Mouse (Mus musculus) CH12.LX (cell line): ENCODE data around the gene Scarb1. TPM values are rescaled to one million over a fixed set of nuclear protein-coding genes. Genes with fewer than 3 reads are reported as not detected.

Experiments used
- DNase-seq: peaks from one replicate; pipeline ENCODE4 v3.0.0-alpha.2; 2013; ENCODE audit errors: extremely low read depth
- H3K27ac ChIP-seq: 2 replicates; pipeline ENCODE4 v1.5.1; 2012; ENCODE audit warnings: low read depth, mild to moderate bottlenecking, control low read depth, moderate library complexity; ENCODE audit not compliant: insufficient read depth
- H3K27me3 ChIP-seq: replicated peaks from 2 replicates; pipeline ENCODE3; 2012; ENCODE audit warnings: inconsistent platforms
- H3K36me3 ChIP-seq, 2 experiments: replicated peaks in 1 of 2; 2 replicates each; pipeline versions ENCODE3 to v1.6.1; 2012; ENCODE audit warnings: inconsistent platforms in 1 of 2, low read length in 1 of 2, mild to moderate bottlenecking in 1 of 2, mixed read lengths in 1 of 2, moderate library complexity in 1 of 2; ENCODE audit not compliant: control insufficient read depth in 1 of 2, insufficient read depth in 1 of 2
- H3K4me1 ChIP-seq, 2 experiments: 2 replicates each; pipeline ENCODE4 v1.6.1; 2012; ENCODE audit warnings: inconsistent platforms in 1 of 2, moderate library complexity in 1 of 2; ENCODE audit not compliant: insufficient read depth in 2 of 2, control insufficient read depth in 1 of 2
- H3K4me2 ChIP-seq: 2 replicates; pipeline ENCODE4 v1.6.1; 2012; ENCODE audit warnings: low read depth, mild to moderate bottlenecking, control low read depth; ENCODE audit not compliant: poor library complexity, insufficient read depth, severe bottlenecking
- H3K4me3 ChIP-seq, 3 experiments: fragments of 150-350 bp in 1 of 3; sonication (generic) in 1 of 3; replicated peaks in 1 of 3; 2 replicates each; pipeline versions ENCODE3 to v1.5.1; 2011 to 2012; ENCODE audit warnings: low read depth in 2 of 3, low read length in 2 of 3, mild to moderate bottlenecking in 2 of 3, moderate library complexity in 2 of 3, control low read depth in 1 of 3, improper control_type of control experiment in 1 of 3, inconsistent platforms in 1 of 3, mixed read lengths in 1 of 3; ENCODE audit not compliant: poor library complexity in 1 of 3
- H3K79me2 ChIP-seq: replicated peaks from 2 replicates; pipeline ENCODE4 v1.6.1; 2012; ENCODE audit warnings: mild to moderate bottlenecking, moderate library complexity; ENCODE audit not compliant: control insufficient read depth, poor library complexity, insufficient read depth, severe bottlenecking; ENCODE audit errors: extremely low read depth
- H3K9ac ChIP-seq: 2 replicates; pipeline ENCODE4 v1.6.1; 2012; ENCODE audit warnings: low read depth, mild to moderate bottlenecking, control low read depth, moderate library complexity; ENCODE audit not compliant: insufficient read depth
- H3K9me3 ChIP-seq: replicated peaks from 2 replicates; pipeline ENCODE3; 2012; ENCODE audit warnings: low read length, inconsistent platforms, mixed read lengths
- BHLHE40 ChIP-seq: IDR thresholded peaks from 2 replicates; pipeline ENCODE4 v1.6.1; 2011; ENCODE audit warnings: mild to moderate bottlenecking, low read depth, low read length, improper control_type of control experiment
- CHD1 ChIP-seq: IDR thresholded peaks from 2 replicates; pipeline ENCODE4 v1.6.1; 2012; ENCODE audit warnings: low read depth, low read length, improper control_type of control experiment, inconsistent platforms
- GABPA ChIP-seq: IDR thresholded peaks from 2 replicates; pipeline ENCODE4 v1.6.1; 2012; ENCODE audit warnings: low read depth, low read length, improper control_type of control experiment, inconsistent platforms; ENCODE audit not compliant: insufficient replicate concordance
- IRF4 ChIP-seq: IDR thresholded peaks from 2 replicates; pipeline ENCODE4 v1.6.1; 2014; ENCODE audit warnings: low read depth, mild to moderate bottlenecking, inconsistent platforms, low read length, improper control_type of control experiment
- JUN ChIP-seq: IDR thresholded peaks from 2 replicates; pipeline ENCODE4 v1.6.1; 2011; ENCODE audit warnings: low read depth, mild to moderate bottlenecking, low read length, improper control_type of control experiment, moderate library complexity; ENCODE audit not compliant: insufficient read depth
- JUND ChIP-seq: conservative IDR thresholded peaks from 2 replicates; pipeline ENCODE4 v1.6.1; 2011; ENCODE audit warnings: low read depth, low read length, improper control_type of control experiment
- MAFK ChIP-seq: IDR thresholded peaks from 2 replicates; pipeline ENCODE4 v1.6.1; 2011; ENCODE audit warnings: low read length, improper control_type of control experiment; ENCODE audit not compliant: insufficient replicate concordance
- MAX ChIP-seq: IDR thresholded peaks from 2 replicates; pipeline ENCODE4 v1.6.1; 2011; ENCODE audit warnings: low read length, improper control_type of control experiment
- MAZ ChIP-seq: IDR thresholded peaks from 2 replicates; pipeline ENCODE4 v1.6.1; 2012; ENCODE audit warnings: low read depth, mild to moderate bottlenecking, inconsistent platforms, low read length, improper control_type of control experiment, moderate library complexity
- MEF2A ChIP-seq: IDR thresholded peaks from 2 replicates; pipeline ENCODE4 v1.6.1; 2014; ENCODE audit warnings: low read depth, mild to moderate bottlenecking, inconsistent platforms, low read length, improper control_type of control experiment, borderline replicate concordance
- MXI1 ChIP-seq: IDR thresholded peaks from 2 replicates; pipeline ENCODE4 v1.6.1; 2011; ENCODE audit warnings: mild to moderate bottlenecking, low read depth, low read length, improper control_type of control experiment
- MYC ChIP-seq: IDR thresholded peaks from 2 replicates; pipeline ENCODE4 v1.6.1; 2011; ENCODE audit warnings: low read depth, mild to moderate bottlenecking, improper control_type of control experiment, low read length
- NELFE ChIP-seq: IDR thresholded peaks from 2 replicates; pipeline ENCODE4 v1.6.1; 2011; ENCODE audit warnings: low read depth, low read length, improper control_type of control experiment
- POLR2A ChIP-seq: IDR thresholded peaks from 2 replicates; pipeline ENCODE4 v1.6.1; 2011; ENCODE audit warnings: low read depth, mild to moderate bottlenecking, improper control_type of control experiment, low read length
- POLR2AphosphoS2 ChIP-seq: IDR thresholded peaks from 2 replicates; pipeline ENCODE4 v1.6.1; 2011; ENCODE audit warnings: low read depth, low read length, improper control_type of control experiment
- RCOR1 ChIP-seq: conservative IDR thresholded peaks from 2 replicates; pipeline ENCODE4 v1.6.1; 2012; ENCODE audit warnings: low read depth, mild to moderate bottlenecking, inconsistent platforms, low read length, improper control_type of control experiment
- SIN3A ChIP-seq: IDR thresholded peaks from 2 replicates; pipeline ENCODE4 v1.6.1; 2012; ENCODE audit warnings: low read length, improper control_type of control experiment, inconsistent platforms
- TCF12 ChIP-seq: IDR thresholded peaks from 2 replicates; pipeline ENCODE4 v1.6.1; 2014; ENCODE audit warnings: low read depth, mild to moderate bottlenecking, inconsistent platforms, low read length, improper control_type of control experiment
- UBTF ChIP-seq: IDR thresholded peaks from 2 replicates; pipeline ENCODE4 v1.6.1; 2012; ENCODE audit warnings: low read depth, mild to moderate bottlenecking, inconsistent platforms, low read length, improper control_type of control experiment, moderate library complexity
- USF1 ChIP-seq: IDR thresholded peaks from 2 replicates; pipeline ENCODE4 v1.6.1; 2014; ENCODE audit warnings: low read depth, mild to moderate bottlenecking, inconsistent platforms, low read length, improper control_type of control experiment
- USF2 ChIP-seq: conservative IDR thresholded peaks from 2 replicates; pipeline ENCODE4 v1.6.1; 2011; ENCODE audit warnings: low read depth, low read length, improper control_type of control experiment
- ZKSCAN1 ChIP-seq: IDR thresholded peaks from 2 replicates; pipeline ENCODE4 v1.6.1; 2012; ENCODE audit warnings: low read depth, inconsistent platforms, low read length, improper control_type of control experiment, borderline replicate concordance
- ZNF384 ChIP-seq: IDR thresholded peaks from 2 replicates; pipeline ENCODE4 v1.6.1; 2012; ENCODE audit warnings: low read depth, low read length, improper control_type of control experiment, inconsistent platforms
- dilution Hi-C: fragments of 300-500 bp; cut with MboI; formaldehyde crosslinking; loops from 2 replicates; pipeline ENCODE4 v1.14.3; 2020; ENCODE audit warnings: low sequenced_read_pairs; ENCODE audit not compliant: extremely low pct_unique_long_range_greater_than_20kb, extremely low pct_ligation_motif_present
- in situ Hi-C: fragments of 300-500 bp; cut with MboI; formaldehyde crosslinking; loops from 3 replicates; pipeline ENCODE4 v1.14.3; 2019; ENCODE audit warnings: low sequenced_read_pairs, low pct_ligation_motif_present, low pct_unique_long_range_greater_than_20kb, mixed read lengths
- polyA plus RNA-seq: library from polyadenylated mRNA; unstranded; fragments of >175 nt; gene quantifications from 2 replicates; pipeline ENCODE4 v1.2.1, GENCODE M21; 2012; ENCODE audit warnings: low read depth; ENCODE audit not compliant: insufficient read length
- total RNA-seq, 2 experiments: library from RNA; depleted of rRNA; stranded (reverse); fragments of 300-350 nt in 1 of 2; fragments of >200 nt in 1 of 2; gene quantifications; 2 replicates each; pipeline ENCODE4 v1.2.3; 2012 to 2014

The Scarb1 gene
- total and polyA plus RNA-seq, 3 experiments = 11.6 to 24.7 (median 20.0) TPM

- H3K79me2 ChIP-seq = no peaks in the 10 kb centered on the region
Observed at GRCm38 (mm10) chr5:125292951-125293350, 47.9 kb downstream of the Scarb1 start.

DNA sequence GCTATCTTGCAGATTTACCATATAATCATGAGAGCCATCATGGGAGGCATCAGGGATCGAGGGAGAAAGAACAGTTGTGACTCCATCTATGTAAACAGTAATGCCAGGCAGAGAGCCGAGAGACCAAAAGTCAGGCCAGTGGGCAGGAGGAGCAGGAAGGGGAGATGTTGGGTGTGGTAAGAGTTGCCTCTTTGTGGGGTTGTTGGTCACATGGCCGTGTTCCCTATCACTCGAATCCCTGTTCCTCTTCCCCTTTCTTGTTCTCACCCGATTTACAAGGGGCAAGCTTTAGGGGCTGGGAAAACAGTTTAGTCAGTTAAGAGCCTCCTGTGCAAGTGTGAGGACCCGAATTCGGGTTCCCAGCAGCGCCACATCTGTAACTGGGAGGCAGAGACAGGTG lies 49.0 kb downstream of the Scarb1 start:
- Histone ChIP-seq H3K9ac (no peak overlapping the region), H3K4me1 (peaks cover 0 to 6% of the 10 kb centered on the region in 2 experiments; a peak in 2 of 4 replicates), H3K27me3 (no peaks in the 10 kb centered on the region), H3K4me3 (no peak overlapping the region), H3K9me3 (peaks cover 10% of the 10 kb centered on the region), H3K27ac (no peak overlapping the region), H3K4me2 (no peak overlapping the region), H3K79me2 (no peaks in the 10 kb centered on the region), H3K36me3 (peaks cover 5 to 87% of the 10 kb centered on the region in 2 experiments)
- in situ Hi-C loops (no loop called here), dilution Hi-C loops (no loop called here)
- no peak for DNase-seq
- TF ChIP-seq IRF4 (no peak), GABPA (no peak), MAX (no peak), MEF2A (no peak), CHD1 (no peak), SIN3A (no peak), USF2 (no peak), MAFK (no peak), POLR2AphosphoS2 (no peak), JUND (no peak), MYC (no peak), TCF12 (no peak), MAZ (no peak)

More at GRCm38 (mm10) chr5:125292951-125293350, 47.9 kb downstream of the Scarb1 start:
- Histone ChIP-seq H3K27ac (no peak overlapping the region), H3K4me3 (no peak overlapping the region), H3K36me3 (peaks cover 8 to 87% of the 10 kb centered on the region in 2 experiments), H3K9me3 (peaks cover 12% of the 10 kb centered on the region), H3K27me3 (no peaks in the 10 kb centered on the region), H3K4me1 (peaks cover 0 to 10% of the 10 kb centered on the region in 2 experiments; a peak in 2 of 4 replicates), H3K9ac (no peak overlapping the region), H3K4me2 (no peak overlapping the region)
- TF ChIP-seq MXI1 (no peak), JUN (no peak), POLR2A (no peak), ZKSCAN1 (no peak), BHLHE40 (no peak), MEF2A (no peak), RCOR1 (no peak), UBTF (no peak), SIN3A (no peak), TCF12 (no peak), ZNF384 (no peak), USF2 (no peak), USF1 (no peak), NELFE (no peak), POLR2AphosphoS2 (no peak)
- in situ Hi-C loops (no loop called here), dilution Hi-C loops (no loop called here)
- no peak for DNase-seq
